ENCODE assay signal across 7 mouse cellular contexts in genomic region chr17:6572202-6572601, GRCm38 (mm10). TPM values are rescaled to one million over a fixed set of nuclear protein-coding genes. Genes with fewer than 3 reads are reported as not detected.
DNase-seq lines count a peak whose midpoint lies in the region; ATAC-seq and TF ChIP-seq lines count a peak whose summit lies in the region.
"Not testable (repeated sequence)": the region's sequence is repeated elsewhere in the genome, so short reads cannot be mapped to it uniquely, and the experiment has no call there.

No protein-coding gene starts in this region.

- not testable (repeated sequence) for TF ChIP-seq CTCF in MEL (IDR thresholded peaks at IDR 0.05 in 2 of 3, conservative IDR thresholded peaks at IDR 0.05 in 1 of 3; ENCODE audit: control insufficient read depth in 1 of 3, insufficient read depth in 1 of 3, low read depth in 2 of 3, low read length in 3 of 3, poor library complexity in 1 of 3, severe bottlenecking in 1 of 3)

- TF ChIP-seq EP300 in MEL (IDR thresholded peaks at IDR 0.05; ENCODE audit: low read depth in 1 of 2, low read length in 2 of 2) = not testable (repeated sequence)

- DNase-seq in 416B (ENCODE audit: low read depth) = peak; percentile 80
- peak; percentile 72 for DNase-seq in MEL (ENCODE audit: low read depth, low spot score)
- DNase-seq in neural tube, embryonic 11.5 days (ENCODE audit: low spot score) = peak; percentile 3

- not testable (repeated sequence) for H3K9me3 ChIP-seq in MEL (replicated peaks; ENCODE audit: insufficient read depth, low read length); embryonic facial prominence, embryonic 15.5 days (replicated peaks); kidney, embryonic 16.5 days (ENCODE audit: low read length); lung, embryonic 16.5 days (ENCODE audit: control insufficient read depth, low read length); neural tube, embryonic 11.5 days (ENCODE audit: control insufficient read depth, low read length)

- not testable (repeated sequence) for TF ChIP-seq POLR2A in MEL (IDR thresholded peaks at IDR 0.05; ENCODE audit: control insufficient read depth in 1 of 2, insufficient read depth in 1 of 2, low read depth in 1 of 2, low read length in 2 of 2, poor library complexity in 1 of 2)

- H3K9ac ChIP-seq in MEL (ENCODE audit: control insufficient read depth, low read depth, low read length, poor library complexity, severe bottlenecking); embryonic facial prominence, embryonic 15.5 days; kidney, embryonic 16.5 days (replicated peaks; ENCODE audit: low read length); lung, embryonic 16.5 days (ENCODE audit: low read length); neural tube, embryonic 11.5 days (ENCODE audit: low read length): not testable (repeated sequence)

- no CpG with 5 or more reads among the region's 1 CpGs for WGBS in embryonic facial prominence, embryonic 15.5 days
- WGBS in kidney, embryonic 16.5 days = no CpG with 5 or more reads among the region's 1 CpGs
- WGBS in lung, embryonic 16.5 days = no CpG with 5 or more reads among the region's 1 CpGs
- WGBS in neural tube, embryonic 11.5 days = no CpG with 5 or more reads among the region's 1 CpGs

- not testable (repeated sequence) for H3K27ac ChIP-seq in MEL (ENCODE audit: control insufficient read depth, low read depth, low read length); embryonic facial prominence, embryonic 15.5 days (replicated peaks); kidney, embryonic 16.5 days (ENCODE audit: low read length); lung, embryonic 16.5 days (ENCODE audit: low read length); neural tube, embryonic 11.5 days (ENCODE audit: low read depth, low read length)

- 0 out of 2 replicates have a peak, but pooled peaks have one; percentile 25 for ATAC-seq in common myeloid progenitor, adult 5-6 weeks (replicated peaks; ENCODE audit: low read depth, poor library complexity, severe bottlenecking)
- ATAC-seq in embryonic facial prominence, embryonic 15.5 days (ENCODE audit: insufficient number of reproducible peaks, low FRiP score, low TSS enrichment, low read depth) = peak; percentile 48; the same call in 1 of the 2 replicates
- peak; percentile 31; the same call in 1 of the 2 replicates for ATAC-seq in kidney, embryonic 16.5 days (ENCODE audit: low FRiP score, low TSS enrichment)
- 0 out of 2 replicates have a peak, but pooled peaks have one; percentile 21 for ATAC-seq in lung, embryonic 16.5 days (ENCODE audit: low read depth)
- ATAC-seq in neural tube, embryonic 11.5 days (ENCODE audit: insufficient read depth, low FRiP score, low TSS enrichment) = not testable (repeated sequence)

- H3K36me3 ChIP-seq in MEL (ENCODE audit: control insufficient read depth in 1 of 2, insufficient read depth in 2 of 2, low read length in 2 of 2); embryonic facial prominence, embryonic 15.5 days; kidney, embryonic 16.5 days (ENCODE audit: insufficient read depth, low read length); lung, embryonic 16.5 days (ENCODE audit: control insufficient read depth, insufficient read depth, low read length); neural tube, embryonic 11.5 days (ENCODE audit: control insufficient read depth, insufficient read depth, low read length): not testable (repeated sequence)

- not testable (repeated sequence) for H3K27me3 ChIP-seq in MEL (ENCODE audit: control insufficient read depth in 1 of 2, insufficient read depth in 2 of 2, low read length in 2 of 2); embryonic facial prominence, embryonic 15.5 days; kidney, embryonic 16.5 days (ENCODE audit: insufficient read depth, low read length); lung, embryonic 16.5 days (ENCODE audit: control insufficient read depth, insufficient read depth, low read depth, low read length); neural tube, embryonic 11.5 days (ENCODE audit: control insufficient read depth, insufficient read depth, low read length)

- not testable (repeated sequence) for H3K4me1 ChIP-seq in MEL (ENCODE audit: control insufficient read depth in 1 of 2, insufficient read depth in 2 of 2, low read length in 2 of 2); embryonic facial prominence, embryonic 15.5 days; kidney, embryonic 16.5 days (ENCODE audit: insufficient read depth, low read length); lung, embryonic 16.5 days (replicated peaks; ENCODE audit: control insufficient read depth, insufficient read depth, low read length); neural tube, embryonic 11.5 days (ENCODE audit: control insufficient read depth, insufficient read depth, low read length)

- not testable (repeated sequence) for H3K4me3 ChIP-seq in MEL (ENCODE audit: control insufficient read depth in 1 of 2, insufficient read depth in 1 of 2, low read depth in 2 of 2, low read length in 2 of 2); embryonic facial prominence, embryonic 15.5 days (replicated peaks); kidney, embryonic 16.5 days (ENCODE audit: low read length); lung, embryonic 16.5 days (ENCODE audit: low read length); neural tube, embryonic 11.5 days (ENCODE audit: low read depth, low read length)

- H3K79me2 ChIP-seq in MEL (ENCODE audit: control insufficient read depth, insufficient read depth, low read length, poor library complexity) = not testable (repeated sequence)

- not testable (repeated sequence) for H3K4me2 ChIP-seq in embryonic facial prominence, embryonic 15.5 days (replicated peaks); kidney, embryonic 16.5 days (replicated peaks; ENCODE audit: low read depth, low read length); lung, embryonic 16.5 days (ENCODE audit: low read depth, low read length); neural tube, embryonic 11.5 days (ENCODE audit: low read depth)

- not testable (repeated sequence) for TF ChIP-seq RAD21 in MEL (IDR thresholded peaks at IDR 0.05; ENCODE audit: low read depth, low read length)

RNA-seq across cellular contexts. Expression of gene Dynlt1c, which starts 29.3 kb away (rescaled TPM):
- total RNA-seq in MEL (2012; rRNA removed) = 6.1 and 7.7 TPM in 2 replicates
- 1 to 10 TPM in 1 of 2 experiments, not detected in 1; 6.3 TPM for polyA plus RNA-seq in MEL (2012; ENCODE audit: insufficient read depth in 1 of 2, insufficient read length in 2 of 2, low read depth in 1 of 2, low replicate concordance in 2 of 2, missing spikeins in 1 of 2)
- 2.6 and 5.9 TPM in 2 replicates for total RNA-seq in common myeloid progenitor, adult 5-6 weeks (2017)
- polyA plus RNA-seq in embryonic facial prominence, embryonic 15.5 days (2015; fragmentation: Nextera tagmentation; extraction: Ambion mirVana) = 38.8 and 46.3 TPM in 2 replicates
- polyA plus RNA-seq in kidney, embryonic 16.5 days (2015; fragmentation: Nextera tagmentation; extraction: Ambion mirVana) = 38.4 and 47.6 TPM in 2 replicates
- polyA plus RNA-seq in lung, embryonic 16.5 days (2015; fragmentation: Nextera tagmentation; extraction: Ambion mirVana) = 36.8 and 46.7 TPM in 2 replicates
- polyA plus RNA-seq in neural tube, embryonic 11.5 days (2014; fragmentation: Nextera tagmentation; extraction: Ambion mirVana) = 29.8 and 39.6 TPM in 2 replicates

Comparison
In these comparisons a context has a peak if more than half of its experiments do, and no peak if none do; other contexts are left out.
1. DNase-seq: peak in every context shown above with its lines; median percentile 80 in 416B; 72 in MEL; 3 in neural tube, embryonic 11.5 days.